Mouse (Mus musculus) stomach, embryonic 14.5 days (tissue): ENCODE data around the gene Plvap. TPM values are rescaled to one million over a fixed set of nuclear protein-coding genes. Genes with fewer than 3 reads are reported as not detected.
A peak's percentile ranks its signal among the peaks of the same experiment; 100 is the strongest.

ENCODE experiments used
- ATAC-seq: fragments of 200-750 bp; cut with Nextera tagmentation; 2 replicates; pipeline ENCODE4 v1.8.0; 2017; ENCODE audit warnings: low read depth, moderate TSS enrichment; ENCODE audit not compliant: insufficient number of reproducible peaks, insufficient read depth, low FRiP score
- H3K27ac ChIP-seq: fragments of 300-500 bp; sonication (generic); 2 replicates; pipeline ENCODE4 v1.5.1; 2014; ENCODE audit warnings: mild to moderate bottlenecking, low read length, moderate library complexity, mixed read lengths
- H3K27me3 ChIP-seq: fragments of 300-500 bp; sonication (generic); 2 replicates; pipeline ENCODE4 v1.6.1; 2014; ENCODE audit warnings: low read length, control low read depth, mixed read lengths; ENCODE audit not compliant: control insufficient read depth, insufficient read depth
- H3K36me3 ChIP-seq: fragments of 300-500 bp; sonication (generic); 2 replicates; pipeline ENCODE4 v1.6.1; 2014; ENCODE audit warnings: mild to moderate bottlenecking, control low read depth, low read length, moderate library complexity, mixed read lengths; ENCODE audit not compliant: control insufficient read depth, insufficient read depth
- H3K4me1 ChIP-seq: fragments of 300-500 bp; sonication (generic); 2 replicates; pipeline ENCODE4 v1.6.1; 2014; ENCODE audit warnings: low read length, control low read depth, mixed read lengths; ENCODE audit not compliant: control insufficient read depth, insufficient read depth
- H3K4me2 ChIP-seq: fragments of 300-500 bp; sonication (generic); replicated peaks from 2 replicates; pipeline ENCODE4 v1.6.1; 2014; ENCODE audit warnings: low read depth, low read length, control low read depth
- H3K4me3 ChIP-seq: fragments of 300-500 bp; sonication (generic); 2 replicates; pipeline ENCODE4 v1.5.1; 2014; ENCODE audit warnings: low read depth, low read length, control low read depth
- H3K9ac ChIP-seq: fragments of 300-500 bp; sonication (generic); replicated peaks from 2 replicates; pipeline ENCODE4 v1.6.1; 2014; ENCODE audit warnings: low read depth, mild to moderate bottlenecking, control low read depth, low read length, moderate library complexity, mixed read lengths
- H3K9me3 ChIP-seq: fragments of 300-500 bp; sonication (generic); 2 replicates; pipeline ENCODE4 v1.6.1; 2016; ENCODE audit warnings: low read depth, low read length, control low read depth; ENCODE audit not compliant: control insufficient read depth
- WGBS: fragments of 180-500 bp; shearing (Covaris S2); extraction: QIAGEN DNeasy Blood & Tissue Kit; methylation state at CpG from one replicate; pipeline ENCODE4 v1.1.7; 2014; 5-methylcytosine and 5-hydroxymethylcytosine counted together
- polyA plus RNA-seq: library from polyadenylated mRNA; unstranded; fragments of >200 nt; fragmentation: Nextera tagmentation; extraction: Ambion mirVana; gene quantifications from 2 replicates; pipeline ENCODE4 v1.2.1, GENCODE M21; 2014

Plvap gene
- polyA plus RNA-seq, 1 experiment from 2014 or later = 67.5 TPM

GRCm38 (mm10) chr8:71516786-71517185, 5.2 kb upstream of the Plvap start:
- Histone ChIP-seq H3K4me3 (no peak overlapping the region), H3K4me2 (no peak overlapping the region), H3K4me1 (no peaks in the 10 kb centered on the region), H3K27me3 (no peaks in the 10 kb centered on the region), H3K9me3 (no peaks in the 10 kb centered on the region), H3K9ac (no peak overlapping the region), H3K36me3 (no peaks in the 10 kb centered on the region), H3K27ac (no peak overlapping the region)
- 7% methylated on average over 6 of the region's 6 CpGs for WGBS
- ATAC-seq = no peak

DNA sequence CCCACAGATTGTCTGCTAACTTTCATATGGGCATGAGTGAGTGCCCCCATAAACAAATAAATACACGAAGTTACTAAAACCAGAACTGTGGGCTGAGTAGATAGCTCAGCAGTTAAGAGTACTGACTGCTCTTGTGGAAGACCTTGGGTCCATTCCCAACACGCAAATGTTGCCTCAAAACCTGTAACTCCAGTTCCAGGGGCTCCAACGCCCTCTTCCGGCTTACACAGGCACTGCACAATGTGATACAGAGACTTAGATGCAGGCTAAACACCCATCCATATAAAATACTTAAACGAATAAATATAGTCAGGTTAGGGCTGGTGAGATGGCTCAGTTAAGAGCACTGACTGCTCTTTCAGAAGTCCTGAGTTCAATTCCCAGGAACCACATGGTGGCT, 3.5 kb upstream of the Plvap start:
- no peak for ATAC-seq
- H3K4me3 ChIP-seq = no peak overlapping the region
- H3K27ac ChIP-seq = no peak overlapping the region
- H3K9me3 ChIP-seq = no peaks in the 10 kb centered on the region
- H3K9ac ChIP-seq = no peak overlapping the region
- no peaks in the 10 kb centered on the region for H3K36me3 ChIP-seq
- WGBS = 69% methylated on average over 5 of the region's 5 CpGs
- no peaks in the 10 kb centered on the region for H3K4me1 ChIP-seq
- no peaks in the 10 kb centered on the region for H3K27me3 ChIP-seq
- H3K4me2 ChIP-seq = no peak overlapping the region

DNA sequence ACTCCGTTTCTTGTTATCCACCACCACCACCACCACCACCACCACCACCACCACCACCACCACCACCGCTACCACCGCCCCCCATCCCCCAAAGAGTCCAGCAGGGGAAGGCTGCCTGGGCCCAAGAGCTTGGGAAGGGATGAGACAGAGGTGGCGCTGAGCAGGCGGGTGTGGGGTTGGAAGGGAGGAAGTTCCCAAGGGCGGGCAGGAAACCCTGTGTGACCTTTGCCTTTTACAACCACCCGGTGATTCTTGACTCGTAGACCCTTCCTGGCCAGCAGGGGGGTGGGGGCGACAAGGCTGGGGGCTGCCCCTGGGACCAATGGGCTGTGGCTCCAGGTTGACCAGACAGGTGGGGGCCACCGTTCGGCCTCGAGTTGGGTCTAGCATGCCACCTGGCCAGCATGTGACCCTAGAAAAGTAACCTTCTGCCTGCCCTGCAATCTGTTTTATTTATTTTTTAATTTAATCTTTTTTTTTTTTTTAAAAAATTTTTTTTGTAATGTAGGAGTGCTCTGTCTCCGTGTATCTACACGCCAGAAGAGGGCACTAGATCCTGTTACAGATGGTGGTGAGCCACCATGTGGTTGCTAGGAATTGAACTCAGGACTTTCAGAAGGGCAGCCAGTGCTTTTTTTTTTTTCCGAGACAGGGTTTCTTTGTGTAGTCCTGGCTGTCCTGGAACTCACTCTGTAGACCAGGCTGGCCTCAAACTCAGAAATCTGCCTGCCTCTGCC, 1.6 kb upstream of the Plvap start:
- Histone ChIP-seq H3K27me3 (peaks cover 2% of the 10 kb centered on the region), H3K4me1 (no peaks in the 10 kb centered on the region), H3K4me3 (no peak overlapping the region), H3K9ac (no peak overlapping the region), H3K9me3 (no peaks in the 10 kb centered on the region), H3K36me3 (no peaks in the 10 kb centered on the region), H3K4me2 (no peak overlapping the region), H3K27ac (no peak overlapping the region)
- no peak for ATAC-seq
- WGBS = 72% methylated on average over 15 of the region's 15 CpGs

DNA sequence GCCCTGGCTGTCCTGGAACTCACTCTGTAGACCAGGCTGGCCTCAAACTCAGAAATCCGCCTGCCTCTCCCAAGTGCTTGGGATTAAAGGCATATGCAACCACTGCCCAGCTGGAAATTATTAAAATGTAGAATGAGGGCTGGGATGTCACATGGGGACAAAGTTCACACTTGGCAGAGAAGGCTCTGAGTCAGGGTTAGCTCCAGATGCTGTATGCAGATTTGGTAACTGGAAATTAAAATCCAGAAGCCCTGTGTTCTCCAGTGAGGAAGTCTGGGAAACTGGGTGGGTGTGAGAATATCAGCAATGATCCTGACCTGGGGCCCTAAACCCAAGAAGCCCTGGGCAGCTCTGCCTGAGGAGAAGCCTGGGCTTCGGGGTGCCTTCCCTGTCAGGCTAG, 2.2 kb downstream of the Plvap start:
- H3K9ac ChIP-seq = no peak overlapping the region
- no peaks in the 10 kb centered on the region for H3K4me1 ChIP-seq
- no peaks in the 10 kb centered on the region for H3K36me3 ChIP-seq
- H3K27ac ChIP-seq = no peak overlapping the region
- peaks cover 22% of the 10 kb centered on the region for H3K27me3 ChIP-seq
- H3K4me2 ChIP-seq = 0 out of 2 replicates have a peak overlapping the region, but pooled peaks have one; percentile 20
- no peak for ATAC-seq
- H3K4me3 ChIP-seq = no peak overlapping the region
- WGBS = 71% methylated on average over 2 of the region's 2 CpGs
- H3K9me3 ChIP-seq = no peaks in the 10 kb centered on the region

- Histone ChIP-seq H3K4me1 (no peaks in the 10 kb centered on the region), H3K4me2 (peak overlapping the region; percentile 61), H3K36me3 (no peaks in the 10 kb centered on the region), H3K27me3 (peaks cover 22% of the 10 kb centered on the region), H3K4me3 (peak overlapping the region; percentile 40), H3K9ac (0 out of 2 replicates have a peak overlapping the region, but pooled peaks have one; percentile 11), H3K27ac (no peak overlapping the region), H3K9me3 (no peaks in the 10 kb centered on the region)
- peak; percentile 74; the same call in 1 of the 2 replicates for ATAC-seq
- under 1% methylated on average over 61 of the region's 61 CpGs for WGBS
These were observed 3.9 kb downstream of the Plvap start for GRCm38 (mm10) chr8:71507589-71508104.

DNA sequence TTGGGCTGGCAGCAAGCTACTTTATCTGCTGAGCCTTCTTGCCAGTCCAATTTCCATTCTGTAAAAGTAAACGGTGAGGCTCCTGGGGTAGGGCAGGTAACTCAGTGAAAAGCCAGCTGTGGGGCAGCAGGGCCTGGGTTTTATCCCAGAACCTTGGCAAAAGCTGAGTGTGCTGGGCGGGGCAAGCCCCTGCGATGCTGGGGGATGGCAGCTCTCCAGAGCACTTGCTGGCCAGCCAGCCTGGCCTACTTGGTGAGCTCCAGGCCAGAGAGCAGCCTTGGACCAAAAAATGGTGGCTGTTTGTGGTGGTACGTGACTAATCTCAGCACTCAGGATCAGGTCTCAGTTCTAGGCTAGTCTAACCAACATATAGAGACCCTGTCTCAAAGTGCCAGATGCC, 5.6 kb downstream of the Plvap start:
- Histone ChIP-seq H3K27ac (no peak overlapping the region), H3K9me3 (no peaks in the 10 kb centered on the region), H3K27me3 (peaks cover 22% of the 10 kb centered on the region), H3K4me2 (no peak overlapping the region), H3K9ac (no peak overlapping the region), H3K4me3 (no peak overlapping the region), H3K4me1 (no peaks in the 10 kb centered on the region), H3K36me3 (no peaks in the 10 kb centered on the region)
- no peak for ATAC-seq
- 75% methylated on average over 4 of the region's 4 CpGs for WGBS

GRCm38 (mm10) chr8:71505326-71505725, 6.2 kb downstream of the Plvap start:
- Histone ChIP-seq H3K27ac (no peak overlapping the region), H3K4me1 (no peaks in the 10 kb centered on the region), H3K9ac (no peak overlapping the region), H3K27me3 (peaks cover 22% of the 10 kb centered on the region), H3K9me3 (no peaks in the 10 kb centered on the region), H3K36me3 (no peaks in the 10 kb centered on the region), H3K4me3 (no peak overlapping the region), H3K4me2 (no peak overlapping the region)
- 93% methylated on average over 4 of the region's 4 CpGs for WGBS
- ATAC-seq = no peak

- H3K27me3 ChIP-seq = peaks cover 20% of the 10 kb centered on the region
- no peaks in the 10 kb centered on the region for H3K36me3 ChIP-seq
- H3K9me3 ChIP-seq = no peaks in the 10 kb centered on the region
- no peak overlapping the region for H3K4me2 ChIP-seq
- no peak overlapping the region for H3K4me3 ChIP-seq
- no peaks in the 10 kb centered on the region for H3K4me1 ChIP-seq
- WGBS = 82% methylated on average over 4 of the region's 4 CpGs
- no peak for ATAC-seq
- H3K9ac ChIP-seq = no peak overlapping the region
- H3K27ac ChIP-seq = no peak overlapping the region
These were observed 7.2 kb downstream of the Plvap start for GRCm38 (mm10) chr8:71504349-71504748.
